Mouse (Mus musculus) lung, postnatal 0 days (tissue): ENCODE results near the gene Cog2.

Source experiments
- CTCF ChIP-seq: IDR thresholded peaks from 2 replicates; pipeline ENCODE4 v1.5.1; 2016; ENCODE audit warnings: antibody characterized with exemption, mild to moderate bottlenecking
- EP300 ChIP-seq: IDR thresholded peaks from 2 replicates; pipeline ENCODE4 v1.6.1; 2016; ENCODE audit warnings: antibody characterized with exemption, mild to moderate bottlenecking, control low read depth

DNA sequence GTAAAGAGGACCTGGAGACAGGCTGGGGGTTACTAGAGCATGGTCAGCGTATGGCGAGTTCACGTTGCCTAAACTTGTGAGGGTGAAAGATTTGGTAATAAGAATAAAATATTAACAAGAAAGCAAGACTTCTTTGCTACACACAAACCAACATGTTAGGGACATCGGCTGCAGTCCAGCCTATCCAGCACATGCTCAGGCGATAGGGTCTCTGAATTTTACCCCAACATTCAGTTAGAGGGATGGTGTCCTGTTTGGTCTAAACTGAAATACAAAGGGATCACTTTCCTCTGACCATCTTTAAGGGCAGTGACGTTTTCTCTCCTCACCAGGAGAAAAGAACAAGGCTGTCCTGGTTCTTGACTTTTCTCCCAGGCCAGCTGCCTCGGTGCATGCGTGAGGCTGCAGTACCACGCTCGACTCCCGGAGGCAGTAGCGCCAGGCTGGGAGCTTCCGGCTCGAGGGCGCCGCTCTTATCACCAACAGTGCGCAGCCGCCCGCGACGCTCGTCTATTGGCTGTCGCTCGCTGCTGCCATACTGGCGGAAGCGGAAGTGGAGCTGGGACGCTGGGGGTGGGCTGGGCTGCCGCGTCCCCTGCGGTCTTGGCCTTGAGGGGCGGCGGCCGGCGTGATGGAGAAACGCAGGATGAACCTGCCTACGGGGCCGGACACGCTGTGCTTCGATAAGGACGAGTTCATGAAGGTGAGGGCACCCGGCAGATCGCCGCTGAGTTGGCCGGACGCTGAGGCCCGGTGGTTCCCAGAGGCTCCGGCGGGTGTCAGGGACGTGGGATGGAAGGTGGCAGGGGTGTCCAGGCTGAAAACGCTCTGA lies at the start of gene Cog2:
- TF ChIP-seq CTCF, result peak; percentile 94
- TF ChIP-seq EP300, result no peak
